Mouse (Mus musculus) megakaryocyte-erythroid progenitor cell, adult 5-6 weeks (primary cell): ENCODE measurements around the gene Snx29. TPM values are rescaled to one million over a fixed set of nuclear protein-coding genes. Genes with fewer than 3 reads are reported as not detected.

Experiments
- ATAC-seq: replicated peaks from 2 replicates; pipeline ENCODE4 v1.8.0; 2016; ENCODE audit warnings: mild to moderate bottlenecking, inconsistent platforms; ENCODE audit not compliant: severe bottlenecking, poor library complexity, low FRiP score, low TSS enrichment
- total RNA-seq, 2 experiments: library from RNA; stranded (forward) in 1 of 2; stranded (reverse) in 1 of 2; fragments of 200-1000, 215-1000 nt in 1 of 2; fragments of >200 nt in 1 of 2; fragmentation: Nextera tagmentation in 1 of 2; gene quantifications; 2 replicates each; pipeline ENCODE4 v1.2.3; 2014 to 2017

Gene Snx29
- total RNA-seq, 2 experiments from 2014 or later = 6.1 to 9.3 TPM

GRCm38 (mm10) chr16:11776528-11776927, 453.8 kb downstream of the Snx29 start:
- ATAC-seq = no peak

GRCm38 (mm10) chr16:11778191-11778590, 455.5 kb downstream of the Snx29 start:
- no peak for ATAC-seq

GRCm38 (mm10) chr16:11778715-11779460, 456.2 kb downstream of the Snx29 start:
- ATAC-seq = no peak

GRCm38 (mm10) chr16:11782082-11782481, 459.4 kb downstream of the Snx29 start:
- peak; percentile 84 for ATAC-seq

- no peak for ATAC-seq
These were observed 460.6 kb downstream of the Snx29 start for GRCm38 (mm10) chr16:11783337-11783736.

GRCm38 (mm10) chr16:11784354-11784753, 461.6 kb downstream of the Snx29 start:
- ATAC-seq = no peak

- ATAC-seq = no peak
These were observed 463.1 kb downstream of the Snx29 start for GRCm38 (mm10) chr16:11785806-11786205.

GRCm38 (mm10) chr16:11790476-11790875, 467.8 kb downstream of the Snx29 start:
- no peak for ATAC-seq

- ATAC-seq = no peak
These were observed 470.7 kb downstream of the Snx29 start for GRCm38 (mm10) chr16:11793391-11793790.

GRCm38 (mm10) chr16:11794628-11795027, 471.9 kb downstream of the Snx29 start:
- no peak for ATAC-seq

GRCm38 (mm10) chr16:11795758-11796460, 473.2 kb downstream of the Snx29 start:
- ATAC-seq = 0 out of 2 replicates have a peak, but pooled peaks have one; percentile 18

- ATAC-seq = no peak
These were observed 479.3 kb downstream of the Snx29 start for GRCm38 (mm10) chr16:11801960-11802539.

Other genes with a start within 250 kb of the Snx29 start
- gene Txndc11, start 188.3 kb upstream of the Snx29 start, total RNA-seq (2014; fragmentation: Nextera tagmentation) = 22.6 and 27.1 TPM in 2 replicates
- gene Txndc11, start 188.3 kb upstream of the Snx29 start, total RNA-seq (2017) = 21.2 and 27.5 TPM in 2 replicates
- 166 and 201 TPM in 2 replicates for gene Zc3h7a, start 146.5 kb upstream of the Snx29 start, total RNA-seq (2014; fragmentation: Nextera tagmentation)
- 167 and 226 TPM in 2 replicates for gene Zc3h7a, start 146.5 kb upstream of the Snx29 start, total RNA-seq (2017)
- 227 and 307 TPM in 2 replicates for gene Rsl1d1, start 119.6 kb upstream of the Snx29 start, total RNA-seq (2014; fragmentation: Nextera tagmentation)
- 385 and 428 TPM in 2 replicates for gene Rsl1d1, start 119.6 kb upstream of the Snx29 start, total RNA-seq (2017)
- gene Gspt1, start 68.6 kb upstream of the Snx29 start, total RNA-seq (2014; fragmentation: Nextera tagmentation) = 318 and 337 TPM in 2 replicates
- gene Gspt1, start 68.6 kb upstream of the Snx29 start, total RNA-seq (2017) = 184 and 328 TPM in 2 replicates
- gene Tnfrsf17, start 9.1 kb upstream of the Snx29 start, total RNA-seq (2014; fragmentation: Nextera tagmentation) = not detected in 2 replicates
- not detected in 2 replicates for gene Tnfrsf17, start 9.1 kb upstream of the Snx29 start, total RNA-seq (2017)